Mouse (Mus musculus) layer of hippocampus, adult 2 months (tissue): ENCODE data around the gene Etfb. TPM values are rescaled to one million over a fixed set of nuclear protein-coding genes. Genes with fewer than 3 reads are reported as not detected.

Source experiments
- DNase-seq, 2 experiments: peaks; one replicate each; pipeline ENCODE4 v3.0.0; 2022; ENCODE audit warnings: low spot score in 2 of 2
- H3K27ac ChIP-seq: fragments of 200-600 bp; 2 replicates; pipeline ENCODE4 v1.8.1; 2022
- H3K4me3 ChIP-seq: fragments of 200-600 bp; 2 replicates; pipeline ENCODE4 v1.8.1; 2022; ENCODE audit warnings: mild to moderate bottlenecking
- CTCF ChIP-seq: fragments of 200-600 bp; conservative IDR thresholded peaks from 2 replicates; pipeline ENCODE4 v1.8.1; 2022; ENCODE audit warnings: antibody characterized with exemption, mild to moderate bottlenecking, moderate library complexity
- total RNA-seq, 2 experiments: library from RNA; stranded (reverse); gene quantifications; 2 replicates each; pipeline ENCODE4 v1.2.3; 2021

The Etfb gene
- total RNA-seq, 2 experiments from 2014 or later = 72.9 to 76.6 TPM

DNA sequence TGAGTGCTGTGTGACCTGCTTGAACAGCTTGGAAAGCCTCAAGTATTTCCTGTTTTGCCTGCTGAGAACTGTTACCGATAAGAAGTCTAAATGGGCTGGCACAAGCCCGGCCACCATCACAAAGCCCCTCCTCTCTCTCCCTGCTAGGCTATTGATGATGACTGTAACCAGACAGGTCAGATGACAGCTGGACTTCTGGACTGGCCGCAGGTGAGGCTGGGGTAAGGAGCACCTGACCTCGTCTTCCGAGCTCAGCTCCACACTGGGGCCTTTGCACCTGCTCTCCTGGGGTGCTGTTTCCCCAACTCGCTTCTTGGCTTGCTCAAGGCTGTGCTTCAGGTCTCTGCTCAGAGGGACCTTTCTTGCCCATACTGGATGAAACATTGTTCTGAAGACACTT is 10.5 kb downstream of the Etfb start:
- TF ChIP-seq CTCF = no peak
- Histone ChIP-seq H3K27ac (no peak overlapping the region), H3K4me3 (no peak overlapping the region)
- DNase-seq = no peak

DNA sequence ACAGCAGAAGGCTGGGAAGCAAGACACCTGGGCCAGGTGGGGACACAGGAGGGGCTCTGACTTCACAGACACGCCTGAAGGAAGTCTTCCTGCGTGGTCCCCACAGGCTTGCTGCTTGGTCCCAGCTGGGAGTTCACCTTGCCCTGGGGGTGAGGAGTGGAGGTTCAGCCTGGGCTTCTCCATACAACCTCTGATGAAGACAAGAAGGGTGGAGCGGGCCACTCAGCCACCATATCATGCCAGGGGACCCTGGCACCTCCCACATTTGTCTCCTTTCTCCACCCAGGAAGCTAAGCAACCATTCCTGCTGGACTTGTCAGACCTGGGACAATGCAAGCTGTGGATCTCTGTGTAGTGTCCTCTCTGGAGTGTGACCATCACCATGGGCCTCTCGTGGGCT is 19.0 kb downstream of the Etfb start, which contains the start of gene Vsig10l:
Gene Vsig10l (plus strand): TSS at position 301 of the 400 bp plus-strand sequence.
- no peak for TF ChIP-seq CTCF
- DNase-seq = no peak
- Histone ChIP-seq H3K4me3 (no peak within 1 kb of the TSS), H3K27ac (no peak within 1 kb of the TSS)

DNA sequence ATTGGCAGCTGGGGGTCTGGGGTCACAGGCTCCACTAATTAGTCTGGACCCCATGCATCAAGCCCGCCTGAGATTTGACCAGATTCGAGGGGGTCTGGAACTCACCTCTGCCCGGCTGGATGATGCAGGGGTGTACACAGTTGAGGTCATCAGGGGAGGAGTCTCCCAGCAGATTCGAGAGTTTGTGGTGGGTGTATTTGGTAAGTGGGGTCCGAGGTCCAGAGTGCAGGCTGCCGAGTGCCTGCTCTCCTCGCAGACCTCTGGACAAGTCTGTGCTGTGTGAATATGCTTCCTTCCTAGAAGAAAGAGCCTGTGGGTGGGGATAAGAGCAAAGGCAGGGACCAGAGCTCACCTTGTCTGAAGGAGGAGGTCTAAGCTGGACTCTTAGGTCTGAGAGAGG is 20.1 kb downstream of the Etfb start:
- Histone ChIP-seq H3K27ac (no peak overlapping the region), H3K4me3 (no peak overlapping the region)
- DNase-seq = no peak
- no peak for TF ChIP-seq CTCF

GRCm38 (mm10) chr7:43464864-43465343 is 21.0 kb downstream of the Etfb start:
- peak; percentile 64 for TF ChIP-seq CTCF
- no peak overlapping the region for H3K27ac ChIP-seq
- peak overlapping the region; percentile 52 for H3K4me3 ChIP-seq
- DNase-seq = no peak

- H3K27ac ChIP-seq = no peak overlapping the region
These were observed 21.6 kb downstream of the Etfb start for GRCm38 (mm10) chr7:43465344-43466098.

GRCm38 (mm10) chr7:43466099-43466694 is 22.3 kb downstream of the Etfb start:
- TF ChIP-seq CTCF = peak; percentile 94
- no peak overlapping the region for H3K27ac ChIP-seq
- peak; percentile 61 to 73 for DNase-seq
- peak overlapping the region; percentile 52 for H3K4me3 ChIP-seq

More at GRCm38 (mm10) chr7:43465344-43466098, 21.6 kb downstream of the Etfb start:
- H3K4me3 ChIP-seq = peak overlapping the region; percentile 52
- 0 out of 2 replicates have a peak, but pooled peaks have one; percentile 12 for TF ChIP-seq CTCF
- DNase-seq = peak; percentile 67 to 81

GRCm38 (mm10) chr7:43470373-43470772 is 26.5 kb downstream of the Etfb start:
- DNase-seq = peak in 1 of 2 experiments; percentile 43
- Histone ChIP-seq H3K4me3 (no peak overlapping the region), H3K27ac (no peak overlapping the region)
- TF ChIP-seq CTCF = peak; percentile 76

GRCm38 (mm10) chr7:43475706-43476105 is 31.8 kb downstream of the Etfb start:
- H3K27ac ChIP-seq = no peak overlapping the region
- 0 out of 2 replicates have a peak, but pooled peaks have one; percentile 12 for TF ChIP-seq CTCF
- DNase-seq = no peak
- H3K4me3 ChIP-seq = no peak overlapping the region

- no peak for TF ChIP-seq CTCF
- no peak for DNase-seq
- H3K4me3 ChIP-seq = no peak overlapping the region
- H3K27ac ChIP-seq = no peak overlapping the region
These were observed 32.5 kb downstream of the Etfb start for GRCm38 (mm10) chr7:43476376-43476775.

GRCm38 (mm10) chr7:43481191-43481590 is 37.3 kb downstream of the Etfb start:
- TF ChIP-seq CTCF = no peak
- Histone ChIP-seq H3K4me3 (no peak overlapping the region), H3K27ac (peak overlapping the region; percentile 64)
- peak; percentile 65 to 76 for DNase-seq

DNA sequence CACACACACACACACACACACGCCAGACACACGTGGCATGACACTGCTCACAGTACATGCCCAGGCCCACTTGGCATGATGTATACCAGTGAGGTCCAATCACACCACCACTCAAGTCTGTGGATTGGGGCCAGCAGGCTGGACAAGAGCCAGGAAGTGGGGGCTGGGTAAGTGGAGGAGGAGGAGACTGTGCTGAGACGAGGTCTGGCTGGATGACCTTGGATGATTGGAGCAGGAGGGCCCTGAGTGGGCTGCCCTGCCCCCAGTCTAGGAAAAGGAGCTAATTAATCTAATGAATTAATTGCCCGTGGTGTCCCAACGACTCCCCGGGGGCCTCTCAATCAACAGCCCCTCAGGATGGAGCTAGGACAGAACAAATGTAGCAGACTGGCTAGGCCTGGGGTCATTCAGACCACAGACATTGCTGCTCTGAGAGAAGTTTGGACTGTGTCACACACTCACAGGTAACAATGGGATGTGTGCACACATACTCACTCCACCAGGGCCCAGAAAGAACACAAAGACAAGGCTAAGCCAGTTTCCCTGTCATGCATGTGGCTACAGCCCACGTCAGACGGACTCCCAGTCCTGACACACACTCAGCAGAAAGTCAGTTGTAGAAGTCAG is 38.3 kb downstream of the Etfb start:
- Histone ChIP-seq H3K4me3 (no peak overlapping the region), H3K27ac (peak overlapping the region; percentile 0; the same call in 1 of the 2 replicates)
- no peak for DNase-seq
- TF ChIP-seq CTCF = no peak

- Histone ChIP-seq H3K27ac (no peak overlapping the region), H3K4me3 (no peak overlapping the region)
- DNase-seq = no peak
- TF ChIP-seq CTCF = no peak
These were observed 39.4 kb downstream of the Etfb start for GRCm38 (mm10) chr7:43483236-43483635.

DNA sequence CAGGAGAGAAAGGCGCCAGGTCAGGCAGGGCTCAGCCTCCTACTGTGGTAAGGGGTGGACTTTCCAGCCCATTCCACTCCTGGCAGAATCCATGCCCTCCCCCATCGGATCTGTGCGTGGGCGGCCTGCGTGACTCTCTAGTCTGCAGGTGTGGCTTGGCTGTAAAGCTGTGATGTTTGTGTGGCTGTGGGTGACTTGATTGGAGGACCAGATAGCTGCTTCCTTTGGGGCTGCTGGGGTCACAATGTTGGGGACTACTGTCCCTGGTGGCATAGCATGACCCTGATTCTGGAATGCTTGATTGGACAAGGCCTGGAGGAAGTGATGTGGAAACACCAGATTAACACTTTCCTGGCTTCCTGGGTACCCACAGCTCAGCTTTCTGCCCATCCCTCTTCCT is 44.8 kb downstream of the Etfb start:
- Histone ChIP-seq H3K4me3 (peak overlapping the region; percentile 75), H3K27ac (peak overlapping the region; percentile 95)
- TF ChIP-seq CTCF = no peak
- DNase-seq = no peak
